Mouse (Mus musculus) left cerebral cortex, adult 8-10 months (tissue): ENCODE results near the gene Dph1. TPM values are rescaled to one million over a fixed set of nuclear protein-coding genes. Genes with fewer than 3 reads are reported as not detected.

Source experiments
- DNase-seq, 2 experiments: peaks; one replicate each; pipeline ENCODE4 v3.0.0; 2022; ENCODE audit warnings: low spot score in 2 of 2
- total RNA-seq, 4 experiments: library from RNA; stranded (reverse); gene quantifications; 2 replicates each; pipeline ENCODE4 v1.2.4; 2022

Gene Dph1
- 10 to 100 TPM; 22.7 to 28.7 (median 27.0) TPM for total RNA-seq

DNA sequence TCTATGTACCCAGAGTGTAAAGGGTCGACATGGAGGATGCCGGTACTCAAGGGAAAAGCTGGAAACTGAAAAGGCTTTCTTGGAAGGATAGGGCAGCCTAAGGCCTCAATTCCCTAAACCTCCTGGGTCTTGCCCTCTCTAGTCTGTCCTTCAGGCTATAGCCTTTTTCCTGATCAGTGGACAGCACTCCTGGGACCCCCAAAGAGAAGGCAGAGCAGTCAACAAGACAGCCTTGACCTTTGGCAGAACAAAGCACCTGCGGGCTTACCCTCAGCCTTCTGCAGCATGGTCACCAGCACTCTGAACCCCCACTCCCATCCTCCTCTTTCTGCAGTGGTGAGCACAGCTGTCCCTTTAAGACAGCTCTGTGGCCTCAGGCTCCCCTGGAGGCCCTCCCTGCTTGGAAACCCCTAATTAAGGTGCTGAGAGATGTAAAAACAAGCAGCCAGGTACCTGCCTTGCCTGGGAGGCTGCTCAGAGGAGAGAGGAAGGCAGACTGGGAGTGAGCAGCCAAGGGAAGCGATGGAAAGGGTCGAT lies at the start of gene Dph1:
Gene Dph1 (minus strand): TSS at position 337 of the 537 bp plus-strand sequence.
- no peak for DNase-seq

DNA sequence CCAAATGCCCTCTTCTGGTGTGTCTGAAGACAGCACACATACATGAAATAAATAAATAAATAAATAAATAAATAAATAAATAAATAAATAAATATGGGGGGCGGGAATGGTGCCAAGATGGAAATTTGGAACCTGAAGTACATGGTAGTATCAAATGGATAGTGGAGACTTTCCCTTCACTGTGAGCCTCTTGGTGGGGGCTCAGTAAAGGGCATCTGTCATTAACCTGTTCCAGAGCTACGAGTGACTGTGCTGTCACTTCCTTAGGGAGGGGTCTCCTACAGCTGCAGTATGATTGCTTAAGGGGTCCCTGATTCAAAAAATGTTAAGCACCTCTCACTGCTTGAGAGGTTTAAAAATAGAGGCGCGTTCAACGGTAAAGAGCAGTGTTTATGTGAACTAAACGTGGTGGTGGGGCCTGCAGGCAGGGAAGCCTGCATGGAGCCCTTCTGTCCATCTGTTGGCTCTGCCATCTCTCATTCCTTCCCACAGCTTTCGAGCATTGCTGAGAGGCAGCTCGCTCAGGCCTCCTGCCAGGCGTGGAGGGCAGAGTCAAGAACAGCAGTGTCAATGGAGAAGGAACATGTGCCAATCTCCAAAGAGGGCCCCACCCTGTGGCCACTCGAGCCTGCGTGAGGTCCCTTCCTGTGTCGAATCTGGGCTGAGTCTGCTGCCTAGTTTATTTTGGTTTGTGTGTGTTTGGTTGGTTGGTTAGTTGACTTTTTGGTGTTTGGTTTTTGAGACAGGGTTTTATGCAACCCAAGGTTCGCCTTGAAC lies 49.3 kb upstream of the Dph1 start:
- no peak for DNase-seq

DNA sequence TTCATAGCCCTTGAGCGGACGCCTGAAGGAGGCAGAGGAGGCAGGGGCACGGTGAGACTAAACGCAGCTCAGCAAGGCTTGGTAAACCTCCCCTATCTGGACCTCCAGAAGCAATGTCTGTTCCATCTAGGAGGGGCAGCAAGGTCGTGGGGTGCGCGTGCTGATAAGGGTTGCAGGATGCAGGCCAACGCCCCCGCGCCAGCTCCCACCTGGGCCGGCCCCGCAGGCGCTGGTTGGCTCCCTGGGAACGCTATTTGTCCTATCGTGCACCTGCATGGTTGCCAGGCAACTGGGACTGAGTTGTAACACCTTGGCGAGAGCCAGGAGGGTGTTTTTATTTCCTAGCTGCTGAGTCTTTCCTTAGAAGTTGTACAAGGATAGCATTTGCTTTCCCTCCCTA lies 43.7 kb upstream of the Dph1 start:
- DNase-seq = peak in 1 of 2 experiments; percentile 66

DNA sequence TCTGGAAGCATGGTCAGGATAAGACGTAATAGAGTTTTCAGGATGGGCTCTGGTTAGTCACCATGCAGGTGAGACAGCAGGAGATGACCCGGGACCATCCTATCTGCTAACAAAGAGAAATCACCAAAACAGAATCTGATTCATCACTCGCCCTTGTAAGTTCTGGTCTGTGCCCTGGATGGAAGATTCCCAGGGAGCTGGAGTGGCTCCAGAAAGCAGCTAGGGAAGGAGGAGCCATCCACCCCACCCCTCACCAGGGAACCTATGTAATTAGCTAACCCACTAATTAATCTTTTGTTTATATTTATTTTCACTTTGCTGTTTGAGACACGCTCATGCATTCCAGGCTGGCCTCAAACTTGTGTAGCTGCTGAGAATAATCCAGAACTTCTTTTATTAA lies 41.4 kb upstream of the Dph1 start:
- DNase-seq = no peak

DNA sequence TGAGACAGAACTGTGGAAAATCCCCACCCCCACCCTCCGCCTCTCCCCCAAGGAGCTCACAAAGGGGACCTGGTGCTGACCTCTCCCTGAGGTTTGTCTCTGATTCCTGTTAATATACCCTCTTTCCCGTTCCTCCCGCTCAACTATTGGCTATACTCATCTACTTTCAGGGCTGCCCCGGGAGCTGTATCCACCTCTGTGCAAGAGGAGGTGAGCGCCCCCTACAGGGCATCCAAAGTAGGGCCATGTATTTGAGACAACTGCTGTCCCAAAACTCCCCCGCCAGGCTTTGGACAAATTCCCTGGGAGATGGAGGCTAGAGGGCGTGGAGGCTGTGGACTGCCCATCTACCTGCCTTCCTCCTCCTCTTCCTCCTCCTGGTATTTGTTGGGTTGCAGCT lies 40.7 kb upstream of the Dph1 start:
- DNase-seq = no peak

DNA sequence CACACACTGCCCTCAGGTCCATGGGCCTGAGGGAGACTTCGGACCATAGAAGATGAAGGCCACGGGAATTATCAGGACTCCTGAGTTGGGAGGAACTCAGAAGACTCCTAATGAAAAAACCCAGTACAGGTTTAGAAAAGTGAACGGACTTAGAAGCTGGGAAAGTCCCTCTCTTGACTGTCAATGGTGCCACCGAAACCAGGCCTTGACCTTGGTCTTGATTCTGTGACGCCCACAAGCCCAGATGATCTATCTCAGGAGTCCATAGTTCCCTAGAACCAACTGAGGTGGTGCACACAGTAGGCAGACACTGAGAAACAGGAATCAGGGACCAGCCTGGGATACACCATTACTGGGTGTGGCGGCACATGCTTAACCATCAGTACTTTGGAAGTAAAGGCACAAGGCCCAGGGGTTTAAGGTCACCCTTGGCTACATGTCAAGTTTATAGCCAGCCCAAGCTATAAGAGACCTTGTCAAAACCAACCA lies 39.3 kb upstream of the Dph1 start:
- no peak for DNase-seq

DNA sequence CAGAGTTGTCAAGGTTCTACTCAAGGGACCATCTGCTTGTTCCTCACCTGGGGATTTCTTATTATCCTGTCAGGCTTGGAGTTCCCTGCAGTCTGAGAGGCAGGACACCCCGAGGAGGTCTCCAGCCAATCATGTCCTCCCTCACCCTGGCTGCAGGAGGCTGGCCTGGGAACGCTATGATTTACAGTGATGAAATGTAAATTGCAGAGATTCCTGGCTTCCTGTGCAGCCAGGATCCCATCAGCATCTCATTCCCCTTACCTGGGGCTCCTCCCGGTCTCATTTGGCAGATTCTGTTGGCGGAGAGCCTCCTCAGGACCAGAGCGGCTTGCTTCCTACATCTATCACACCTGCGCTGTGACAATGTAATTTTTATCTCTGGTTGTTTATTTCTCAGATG lies 38.2 kb upstream of the Dph1 start:
- no peak for DNase-seq

DNA sequence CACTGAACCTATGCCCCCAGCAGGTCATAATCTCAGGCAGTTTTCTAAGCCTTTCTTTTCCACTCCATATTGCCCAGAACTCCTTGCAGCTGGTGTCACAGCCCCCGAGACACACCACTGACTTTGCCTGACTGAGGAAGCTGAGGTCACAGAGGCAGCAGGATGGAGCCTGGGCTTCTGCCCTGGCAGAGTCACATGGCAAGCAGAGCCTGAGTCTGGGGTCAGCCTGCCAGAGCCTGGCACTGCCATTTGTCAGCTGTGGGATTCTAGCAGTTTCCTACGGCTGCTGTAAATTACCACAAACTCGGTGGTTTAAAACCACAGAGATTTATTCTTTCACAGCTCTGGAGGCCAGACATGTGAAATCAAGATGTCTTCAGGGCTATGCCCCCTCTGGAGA lies 36.6 kb upstream of the Dph1 start:
- no peak for DNase-seq

DNA sequence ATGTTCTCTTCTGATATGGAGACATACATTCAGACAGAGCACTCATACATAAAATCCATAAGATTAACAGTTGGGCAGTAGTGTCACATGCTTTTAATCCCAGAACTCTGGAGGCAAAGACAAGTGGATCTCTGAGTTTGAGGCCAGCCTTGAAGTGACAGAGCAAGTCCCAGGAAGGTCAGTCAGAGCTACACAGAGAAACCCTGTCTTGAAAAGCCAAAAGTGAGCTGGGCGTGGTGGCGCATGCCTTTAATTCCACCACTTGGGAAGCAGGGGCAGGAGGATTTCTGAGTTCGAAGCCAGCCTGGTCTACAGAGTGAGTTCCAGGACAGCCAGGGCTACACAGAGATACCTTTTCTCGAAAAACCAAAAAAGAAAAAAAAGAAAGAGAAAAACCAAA lies 33.8 kb upstream of the Dph1 start:
- no peak for DNase-seq

DNA sequence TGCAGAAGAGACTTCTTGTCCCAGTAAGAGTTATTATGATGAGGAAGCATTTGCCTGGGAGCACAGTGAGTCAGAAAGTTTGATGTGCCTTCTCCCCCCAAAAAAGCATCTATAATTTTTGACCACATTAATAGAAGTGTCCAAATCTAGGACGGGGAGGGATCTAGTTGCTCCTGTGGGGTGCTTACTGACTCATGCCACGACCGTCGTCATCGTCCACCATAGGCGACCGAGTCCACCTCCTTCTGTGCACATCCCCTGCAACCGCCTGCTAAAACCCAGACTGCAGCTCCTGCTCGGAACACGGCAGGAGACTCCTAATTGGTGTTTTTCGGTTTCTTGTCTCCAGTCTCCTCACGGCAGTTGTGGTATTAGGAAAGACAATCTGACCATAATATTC lies 33.0 kb upstream of the Dph1 start:
- no peak for DNase-seq

DNA sequence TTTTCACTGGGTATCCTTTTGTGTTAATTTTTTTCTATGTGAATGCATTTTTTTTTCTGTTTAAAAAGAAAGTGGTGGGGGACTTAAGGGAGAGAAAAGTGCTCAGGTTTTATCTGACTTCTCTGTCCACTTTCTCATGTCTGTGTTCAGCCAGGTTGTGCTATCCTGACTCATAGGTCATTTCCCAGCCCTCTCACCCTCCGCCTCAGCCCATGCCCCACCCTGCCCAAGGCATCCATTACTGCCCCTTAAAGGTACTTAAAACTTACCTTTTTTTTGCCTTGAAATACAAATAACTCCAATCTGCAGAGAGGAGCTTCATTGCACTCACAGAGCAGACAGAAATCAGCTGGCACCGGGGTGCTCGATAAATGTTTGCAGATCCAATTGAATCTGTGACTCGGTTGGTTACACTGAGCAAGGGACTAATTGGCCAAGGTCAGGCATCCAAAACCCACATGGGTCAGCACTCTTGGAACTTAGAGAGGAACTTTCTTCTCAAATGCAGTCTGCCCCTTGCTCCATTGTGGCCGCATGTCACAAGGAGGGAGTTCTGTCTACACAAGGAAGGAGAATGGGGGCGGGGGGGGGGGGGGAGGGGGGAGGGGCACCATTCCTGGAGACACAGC lies 29.6 kb upstream of the Dph1 start:
- DNase-seq = no peak

DNA sequence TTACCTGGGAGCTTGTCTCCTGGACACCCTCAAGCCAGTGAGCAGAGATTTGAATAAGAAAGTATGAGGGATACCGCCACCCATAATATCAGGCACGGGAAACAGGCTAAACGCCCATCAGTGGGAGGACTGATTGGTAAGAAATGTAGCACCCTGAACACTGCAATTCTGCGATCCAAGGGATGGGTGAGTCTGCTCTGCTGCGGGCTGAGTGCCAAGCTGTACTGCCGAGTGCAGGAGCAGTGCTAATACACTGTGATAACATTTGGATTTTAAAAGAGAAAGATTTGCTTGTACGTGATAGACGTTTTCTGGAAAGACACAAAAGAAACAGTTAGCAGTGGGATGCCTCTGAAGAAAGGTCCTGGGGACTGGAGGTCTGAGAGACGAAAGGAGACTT lies 29.1 kb upstream of the Dph1 start:
- no peak for DNase-seq

DNA sequence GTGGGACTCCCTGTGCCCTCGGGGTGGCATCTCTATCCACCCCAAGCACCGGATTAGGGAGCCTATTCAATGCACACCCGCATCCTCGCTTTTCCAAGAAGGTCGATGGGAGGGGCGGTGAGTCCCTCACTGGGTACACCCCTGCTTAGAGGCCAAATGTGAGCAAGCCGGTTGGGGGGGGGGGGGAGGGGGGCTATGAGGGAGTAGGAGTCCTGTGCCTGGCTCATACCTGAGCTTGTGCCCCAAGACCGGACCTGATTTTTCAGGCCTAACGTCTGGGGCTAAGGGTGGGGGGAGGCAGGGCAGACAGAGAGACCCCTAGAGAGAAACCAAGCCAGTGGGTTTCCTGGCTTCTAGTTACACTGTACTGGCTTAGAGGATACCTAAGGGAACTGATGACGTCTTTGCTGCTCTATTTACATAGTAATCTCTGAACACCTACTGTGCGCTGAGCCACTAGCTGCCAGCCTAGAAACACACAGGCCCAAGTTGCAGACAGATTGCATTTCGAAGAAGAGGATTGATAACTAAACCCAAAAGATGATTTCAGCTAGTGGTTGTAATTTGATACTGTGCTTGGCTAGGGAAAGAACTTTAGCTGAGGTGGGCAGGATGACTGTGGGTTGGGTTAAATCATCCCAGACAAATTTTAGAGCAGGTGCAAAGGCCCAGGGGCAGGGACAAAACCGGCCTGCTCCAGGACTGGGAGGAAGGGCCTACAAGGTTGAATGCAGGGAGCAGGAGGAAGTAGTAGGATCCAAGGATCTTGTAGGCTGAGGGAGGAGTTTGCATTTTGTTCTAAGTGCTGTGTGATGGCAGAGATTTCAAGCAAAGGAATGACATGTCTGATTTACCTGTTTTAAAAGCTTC lies 23.3 kb upstream of the Dph1 start:
- DNase-seq = no peak

DNA sequence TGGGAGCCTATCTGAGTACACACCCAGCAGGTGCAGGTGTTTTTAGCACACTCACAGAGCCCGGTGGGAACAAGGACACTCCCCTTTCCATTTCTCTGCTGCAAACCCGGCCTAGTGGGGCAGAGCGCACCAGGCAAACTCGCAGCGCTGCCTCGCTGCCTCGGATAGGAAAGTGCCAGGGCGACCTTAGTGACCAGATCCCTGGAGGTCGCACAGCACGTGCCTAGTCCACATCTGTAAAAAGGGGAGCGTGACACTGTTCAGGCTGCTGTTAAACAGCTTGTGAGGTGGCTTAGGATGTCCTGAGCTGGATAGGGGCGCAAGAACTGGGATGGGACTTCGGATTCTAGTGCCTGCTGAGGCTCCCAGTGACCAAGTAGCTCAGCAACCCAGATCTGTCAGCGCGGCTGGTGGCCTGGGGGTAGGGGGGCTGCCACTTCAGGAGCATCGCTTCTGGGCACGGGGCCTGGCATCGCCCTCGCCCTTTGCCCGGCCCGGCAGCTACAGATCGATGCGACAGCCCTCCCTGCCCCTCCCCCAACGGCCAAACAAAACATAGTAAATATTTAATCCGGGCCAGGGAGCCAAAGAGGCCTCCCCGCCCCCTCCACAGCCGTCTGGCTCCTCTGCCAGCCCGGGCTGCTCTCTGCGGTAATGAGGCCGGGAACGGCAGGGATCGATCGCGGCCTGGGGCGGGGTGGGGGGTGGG lies 22.5 kb upstream of the Dph1 start:
- no peak for DNase-seq

DNA sequence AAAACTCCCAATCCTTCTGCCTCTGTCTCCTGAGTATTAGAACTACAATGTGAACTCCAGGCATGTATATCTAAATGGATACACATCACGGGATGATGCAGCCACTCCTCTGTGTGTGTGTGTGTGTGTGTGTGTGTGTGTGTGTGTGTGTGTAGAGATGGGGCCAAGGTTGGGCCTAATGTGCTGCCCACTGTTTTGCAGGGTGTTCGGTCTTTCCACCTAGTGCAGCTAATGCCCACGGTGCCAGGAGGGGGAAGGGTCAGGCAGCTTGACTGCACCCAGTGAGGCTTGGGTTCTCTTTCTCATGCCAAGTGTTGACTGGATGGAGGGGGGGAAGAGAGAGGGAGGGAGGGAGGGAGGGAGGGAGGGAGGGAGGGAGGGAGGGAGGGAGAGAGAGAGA lies 21.8 kb upstream of the Dph1 start:
- DNase-seq = no peak

DNA sequence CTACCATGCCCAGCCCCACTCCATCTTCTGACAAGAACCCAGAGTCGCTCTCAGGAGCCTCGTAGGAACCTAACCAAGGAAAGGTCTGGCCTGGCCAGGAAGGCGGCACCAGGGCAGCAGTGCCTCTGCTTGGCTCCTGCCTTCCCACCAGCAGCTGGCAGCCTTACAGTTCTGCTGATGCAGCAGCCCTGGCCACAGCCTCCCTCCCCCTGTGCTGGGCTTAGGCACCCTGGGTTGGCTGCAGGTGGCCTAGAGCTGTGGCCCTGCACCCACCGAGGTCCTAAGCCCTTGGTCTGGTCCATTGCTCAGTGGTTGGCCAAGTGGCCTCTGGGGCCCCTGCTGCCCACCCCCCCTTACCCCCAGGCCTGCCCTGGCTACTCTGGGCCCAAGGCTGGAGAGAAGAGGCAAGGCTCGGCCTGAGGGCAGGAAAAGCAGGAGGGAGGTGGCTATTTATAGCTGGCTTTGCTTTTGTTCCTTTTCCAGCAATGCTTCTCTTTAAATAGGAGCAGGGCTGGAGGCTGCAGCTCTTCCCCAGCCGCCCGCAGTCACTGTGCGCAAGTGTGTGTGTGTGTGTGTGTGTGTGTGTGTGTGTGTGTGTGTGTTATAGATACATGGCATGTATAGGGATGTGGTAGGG lies 21.1 kb upstream of the Dph1 start:
- DNase-seq = no peak

DNA sequence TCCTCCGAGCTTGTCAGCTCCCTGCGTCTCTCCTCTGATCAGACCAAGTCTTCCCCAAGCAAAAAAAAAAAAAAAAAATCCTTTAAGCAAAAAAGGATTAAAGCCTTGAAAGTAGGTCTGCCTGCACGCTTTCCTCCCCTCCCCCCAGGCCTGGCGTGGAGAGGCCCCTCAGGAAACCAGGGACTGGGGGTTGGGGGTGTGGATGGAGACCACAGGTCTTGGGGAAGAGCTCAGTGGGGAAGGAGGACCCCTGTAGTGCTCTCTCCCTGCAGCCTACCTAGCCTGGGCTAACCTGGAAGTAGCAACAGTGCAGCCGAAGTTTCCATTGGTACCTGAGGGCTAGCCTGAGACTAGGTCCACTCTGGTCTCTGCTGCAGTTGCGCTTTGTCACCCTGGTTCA lies 19.7 kb upstream of the Dph1 start:
- DNase-seq = no peak

DNA sequence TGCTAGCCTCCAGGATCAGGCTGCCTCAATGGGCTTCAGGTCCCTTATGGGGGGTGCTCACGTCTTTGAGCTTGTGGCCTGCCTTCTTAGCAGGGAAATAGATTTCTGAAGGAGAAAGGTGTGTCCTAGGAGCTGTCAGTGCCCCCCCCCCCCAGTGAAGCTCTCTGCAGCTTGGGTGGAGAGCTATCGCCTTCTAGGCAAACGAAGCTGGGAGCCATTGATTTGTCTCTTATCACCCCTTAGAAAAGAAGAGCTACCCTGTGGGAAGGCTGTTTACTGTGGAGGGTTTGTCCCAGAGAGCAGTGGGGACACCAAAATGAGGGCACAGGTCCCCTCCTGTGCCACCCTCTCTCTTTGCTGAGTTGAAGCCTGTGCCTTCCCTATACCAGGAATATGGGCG lies 19.1 kb upstream of the Dph1 start:
- no peak for DNase-seq

DNA sequence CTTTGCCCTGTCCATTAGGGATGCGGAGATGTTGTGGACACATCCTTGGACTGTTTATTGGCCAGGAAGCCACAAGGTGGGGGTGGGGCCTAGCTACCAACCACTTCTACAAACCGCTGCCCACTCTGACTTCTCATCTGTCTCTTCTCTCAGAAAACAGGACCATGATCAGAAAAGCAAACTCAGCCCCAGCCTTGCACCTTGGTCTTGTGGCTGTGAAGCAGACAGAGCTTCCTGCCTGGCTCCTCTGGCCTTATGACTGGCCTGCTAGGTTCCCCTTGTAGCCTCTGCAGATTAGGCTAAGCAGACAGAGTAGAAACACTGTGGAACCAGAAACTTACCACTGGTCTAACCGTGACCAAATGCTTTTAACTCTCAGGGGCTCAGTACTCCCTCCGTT lies 18.3 kb upstream of the Dph1 start:
- DNase-seq = no peak

DNA sequence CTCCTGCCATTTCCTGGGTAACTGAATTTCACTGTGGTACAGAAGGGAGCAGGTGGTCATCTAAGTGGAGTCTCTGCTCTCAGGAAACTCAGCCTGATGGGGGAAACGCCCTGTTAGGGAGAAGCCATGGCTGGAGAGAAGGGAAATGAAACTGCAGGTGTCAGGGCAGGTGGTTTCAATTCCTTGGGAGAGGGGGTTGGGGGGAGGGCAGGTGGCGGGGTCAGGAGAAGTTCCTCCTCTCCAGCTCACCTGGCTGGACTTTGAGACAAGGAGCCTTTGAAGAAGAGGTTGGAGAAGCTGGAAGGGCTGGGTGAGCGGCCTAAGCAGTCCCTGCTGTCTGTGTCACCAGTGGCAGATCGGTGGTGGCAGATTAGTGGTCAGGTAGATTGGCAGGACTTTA lies 15.3 kb upstream of the Dph1 start:
- no peak for DNase-seq

DNA sequence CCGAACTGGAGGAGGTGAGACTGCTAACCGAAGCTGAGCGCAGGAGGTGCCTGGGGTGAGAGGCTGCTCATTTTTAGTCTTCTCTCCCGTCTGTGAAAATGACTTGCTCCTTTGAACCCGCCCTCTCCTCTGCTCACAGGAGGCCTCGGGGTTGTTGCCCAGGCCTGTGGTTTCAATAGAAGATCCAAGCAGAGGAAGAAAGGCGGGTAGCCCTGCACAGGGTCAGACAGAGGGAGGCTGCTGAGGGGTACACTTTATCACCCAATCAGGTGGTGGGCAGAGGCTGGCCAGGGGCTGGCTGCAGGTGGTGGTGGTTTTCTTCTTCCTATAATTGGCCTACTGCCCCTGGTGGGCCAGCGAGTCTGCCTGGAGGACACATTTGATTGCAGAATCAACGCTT lies 13.4 kb upstream of the Dph1 start:
- no peak for DNase-seq
